Mouse (Mus musculus): ENCODE measurements at regions not wholly inside any gene's neighbourhood (a gene's known extent, or its start where the extent isn't known, plus 50 kb on each side); places are given as distances from the start of the nearest gene placed in this dataset.

DNA sequence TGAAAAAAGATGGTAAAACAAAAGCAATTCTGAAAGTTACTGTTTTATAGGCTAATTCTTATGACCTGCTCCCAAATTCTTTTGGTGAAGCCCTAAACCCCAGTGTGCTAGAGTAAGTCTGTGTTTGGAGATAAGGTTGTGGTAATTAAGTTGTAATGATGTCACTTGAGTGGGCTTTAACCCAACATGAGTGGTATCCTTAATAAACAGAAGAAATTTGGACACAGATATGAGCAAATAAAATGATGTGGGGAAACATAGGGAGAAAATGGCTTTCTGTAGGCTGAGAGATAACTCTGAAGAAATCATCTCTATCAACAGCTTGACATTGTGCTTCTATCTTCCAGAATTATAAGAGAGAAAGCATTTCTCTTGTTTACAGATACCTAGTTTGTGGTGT lies 117.1 kb upstream of the Acsl4 start:
- Histone ChIP-seq H3K4me1 (no peaks in the 10 kb centered on the region), H3K27me3 (0 out of 2 replicates have a peak, but pooled peaks cover 14% of the 10 kb centered on the region), H3K4me3 (replicated peaks) (no peak overlapping the region), H3K36me3 (replicated peaks) (no peaks in the 10 kb centered on the region), H3K4me2 (no peak overlapping the region), H3K27ac (no peak overlapping the region), H3K9me3 (no peaks in the 10 kb centered on the region), H3K9ac (no peak overlapping the region)
- no peak for ATAC-seq (ENCODE audit: low FRiP score)

DNA sequence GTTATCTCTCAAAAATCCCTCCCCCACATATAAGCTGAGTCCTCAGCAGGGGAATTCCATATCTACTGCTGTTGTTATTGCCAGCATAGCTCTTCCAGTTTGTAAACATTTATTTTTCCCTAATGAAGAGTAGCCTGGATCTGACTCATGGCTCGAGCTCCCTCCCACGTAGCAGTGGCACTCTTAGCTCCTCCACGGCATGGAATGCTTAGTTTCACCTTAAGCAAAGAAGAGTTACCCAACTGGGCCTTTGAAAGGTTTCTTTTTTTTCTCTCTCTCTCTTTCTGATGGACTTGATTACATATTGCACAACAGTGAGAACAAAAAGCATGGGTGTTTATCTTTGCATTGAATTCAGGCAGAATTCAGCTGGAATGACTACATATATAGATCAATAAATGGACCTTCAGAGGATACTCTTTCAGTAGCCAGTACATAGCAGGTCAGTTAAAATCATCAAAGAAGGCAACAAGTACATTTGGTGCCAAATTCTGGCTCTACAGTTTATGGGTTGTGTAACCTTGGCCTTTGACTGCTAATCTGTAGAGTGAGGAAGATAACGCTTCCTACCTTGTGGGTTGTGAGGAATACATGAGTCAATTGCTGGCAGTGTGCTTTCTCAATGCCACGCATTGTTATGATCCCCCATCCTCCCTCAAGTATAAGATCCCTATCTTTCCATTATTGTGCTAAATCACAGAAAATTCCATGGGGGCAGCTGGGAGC lies 126.2 kb upstream of the Acsl4 start:
- Histone ChIP-seq H3K4me3 (replicated peaks) (no peak overlapping the region), H3K9me3 (no peaks in the 10 kb centered on the region), H3K27me3 (peaks cover 10% of the 10 kb centered on the region; the same call in 1 of the 2 replicates), H3K36me3 (replicated peaks) (no peaks in the 10 kb centered on the region), H3K27ac (no peak overlapping the region), H3K4me2 (no peak overlapping the region), H3K4me1 (no peaks in the 10 kb centered on the region), H3K9ac (no peak overlapping the region)
- ATAC-seq (ENCODE audit: low FRiP score): no peak
- WGBS: 92% methylated on average over 5 of the region's 5 CpGs

DNA sequence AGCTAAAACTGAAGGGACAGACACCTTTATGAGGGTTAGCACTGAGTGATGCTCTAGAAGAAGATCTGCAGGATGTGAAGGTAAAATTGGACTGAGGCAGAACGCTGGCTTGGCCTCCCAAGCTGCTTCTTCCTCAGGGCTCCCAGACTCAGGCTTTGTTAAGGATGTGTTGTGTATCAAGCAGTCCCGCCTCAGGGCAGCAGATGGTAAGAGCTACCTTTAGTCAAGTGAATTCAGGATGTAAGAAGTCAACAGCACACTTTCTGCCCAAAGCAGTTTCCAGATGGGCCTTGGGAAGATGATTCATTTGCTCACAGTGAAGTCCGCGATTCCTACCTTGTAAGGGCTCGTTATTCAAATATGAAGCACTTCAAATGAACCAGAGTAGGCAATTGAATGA lies 126.9 kb upstream of the Acsl4 start:
- 77% methylated on average over 5 of the region's 5 CpGs for WGBS
- peaks cover 8% of the 10 kb centered on the region; the same call in 1 of the 2 replicates for H3K27me3 ChIP-seq
- H3K4me2 ChIP-seq: no peak overlapping the region
- no peaks in the 10 kb centered on the region for H3K9me3 ChIP-seq
- H3K4me1 ChIP-seq: no peaks in the 10 kb centered on the region
- ATAC-seq (ENCODE audit: low FRiP score): no peak
- H3K36me3 ChIP-seq (replicated peaks): no peaks in the 10 kb centered on the region
- no peak overlapping the region for H3K4me3 ChIP-seq (replicated peaks)
- no peak overlapping the region for H3K9ac ChIP-seq
- H3K27ac ChIP-seq: no peak overlapping the region

- Histone ChIP-seq H3K4me2 (no peak overlapping the region), H3K27ac (no peak overlapping the region), H3K27me3 (0 out of 2 replicates have a peak, but pooled peaks cover 4% of the 10 kb centered on the region), H3K9ac (no peak overlapping the region), H3K36me3 (replicated peaks) (no peaks in the 10 kb centered on the region), H3K4me3 (replicated peaks) (no peak overlapping the region), H3K9me3 (no peaks in the 10 kb centered on the region), H3K4me1 (no peaks in the 10 kb centered on the region)
- 89% methylated on average over 4 of the region's 4 CpGs for WGBS
- ATAC-seq (ENCODE audit: low FRiP score): no peak
Measured at GRCm38 (mm10) chrX:142521063-142521462, 130.7 kb upstream of the Acsl4 start.

DNA sequence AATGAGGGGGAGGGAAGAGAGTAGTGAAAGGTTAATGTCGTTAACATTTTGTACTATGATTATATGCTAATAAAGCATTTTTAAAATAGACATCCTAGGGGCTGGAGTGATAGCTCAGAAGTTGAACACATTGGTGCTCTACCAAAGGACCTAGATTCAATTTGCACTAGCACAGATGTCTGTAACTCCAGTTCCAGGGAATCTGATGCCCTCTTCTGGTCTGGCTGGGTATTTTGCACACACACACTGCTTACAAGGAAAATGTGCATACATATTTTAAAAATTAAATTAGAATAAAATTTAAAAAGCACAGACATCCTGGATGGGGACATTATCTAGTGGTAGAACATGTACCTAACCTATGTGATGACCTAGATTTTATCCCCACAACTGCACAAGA lies 136.6 kb upstream of the Acsl4 start:
- Histone ChIP-seq H3K4me2 (no peak overlapping the region), H3K36me3 (replicated peaks) (no peaks in the 10 kb centered on the region), H3K27me3 (no peaks in the 10 kb centered on the region), H3K9me3 (no peaks in the 10 kb centered on the region), H3K27ac (no peak overlapping the region), H3K4me1 (no peaks in the 10 kb centered on the region), H3K4me3 (replicated peaks) (no peak overlapping the region), H3K9ac (no peak overlapping the region)
- no peak for ATAC-seq (ENCODE audit: low FRiP score)
- 17% methylated on average over 1 of the region's 1 CpGs for WGBS

DNA sequence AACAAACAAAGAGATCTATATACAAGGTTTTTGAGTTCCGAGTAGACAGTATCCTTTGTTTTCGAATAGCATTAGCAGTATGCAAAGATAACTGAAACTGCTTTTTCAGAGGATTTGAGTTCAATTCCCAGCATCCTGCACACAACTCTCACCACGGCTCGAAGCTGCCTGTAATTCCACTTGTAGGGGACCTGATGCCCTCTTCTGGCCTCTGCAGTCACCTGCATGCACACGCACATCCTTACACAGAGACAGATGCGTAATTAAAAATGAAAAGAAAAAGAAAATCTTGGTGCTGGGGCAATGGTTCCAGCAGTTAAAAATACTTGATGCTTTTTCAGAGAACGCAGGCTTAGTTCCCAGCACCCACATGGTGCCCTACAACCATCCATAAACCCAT lies 139.6 kb upstream of the Acsl4 start:
- no peaks in the 10 kb centered on the region for H3K4me1 ChIP-seq
- H3K9me3 ChIP-seq: no peaks in the 10 kb centered on the region
- no peak overlapping the region for H3K4me3 ChIP-seq (replicated peaks)
- H3K4me2 ChIP-seq: no peak overlapping the region
- no peak for ATAC-seq (ENCODE audit: low FRiP score)
- H3K36me3 ChIP-seq (replicated peaks): no peaks in the 10 kb centered on the region
- H3K27ac ChIP-seq: no peak overlapping the region
- H3K9ac ChIP-seq: no peak overlapping the region
- WGBS: 47% methylated on average over 7 of the region's 7 CpGs
- peaks cover 7% of the 10 kb centered on the region; the same call in 1 of the 2 replicates for H3K27me3 ChIP-seq

GRCm38 (mm10) chrX:142534780-142535179 lies 144.4 kb upstream of the Acsl4 start:
- no peak overlapping the region for H3K4me3 ChIP-seq (replicated peaks)
- no peaks in the 10 kb centered on the region for H3K4me1 ChIP-seq
- no peaks in the 10 kb centered on the region for H3K36me3 ChIP-seq (replicated peaks)
- no peak overlapping the region for H3K4me2 ChIP-seq
- no peak for ATAC-seq (ENCODE audit: low FRiP score)
- H3K27me3 ChIP-seq: peaks cover 11% of the 10 kb centered on the region; the same call in 1 of the 2 replicates
- no peaks in the 10 kb centered on the region for H3K9me3 ChIP-seq
- 40% methylated on average over 8 of the region's 8 CpGs for WGBS
- H3K9ac ChIP-seq: no peak overlapping the region
- no peak overlapping the region for H3K27ac ChIP-seq

DNA sequence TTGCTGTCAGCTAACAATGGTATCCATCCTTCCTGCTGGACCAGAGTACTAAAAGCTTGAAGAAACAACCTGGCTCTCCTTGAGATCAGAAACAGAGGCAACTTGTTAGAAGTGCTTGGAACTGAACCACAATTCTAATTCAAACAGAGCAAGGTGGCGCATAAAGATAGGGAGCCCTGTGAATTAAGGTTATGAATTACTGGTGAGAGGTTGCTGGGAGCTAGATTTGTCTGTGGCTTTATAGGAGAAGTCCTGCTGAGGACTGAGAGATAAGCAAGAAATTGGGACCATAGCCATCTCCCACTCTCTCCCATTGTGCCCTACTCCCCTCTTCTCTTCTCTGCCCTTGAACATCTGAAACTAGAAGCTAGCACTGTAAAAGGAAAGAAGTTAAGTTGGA lies 145.2 kb upstream of the Acsl4 start:
- Histone ChIP-seq H3K9me3 (no peaks in the 10 kb centered on the region), H3K27ac (no peak overlapping the region), H3K36me3 (replicated peaks) (no peaks in the 10 kb centered on the region), H3K27me3 (peaks cover 11% of the 10 kb centered on the region; the same call in 1 of the 2 replicates), H3K4me1 (no peaks in the 10 kb centered on the region), H3K4me3 (replicated peaks) (no peak overlapping the region), H3K4me2 (no peak overlapping the region), H3K9ac (no peak overlapping the region)
- no peak for ATAC-seq (ENCODE audit: low FRiP score)
- 100% methylated on average over 1 of the region's 1 CpGs for WGBS

- H3K4me1 ChIP-seq: no peaks in the 10 kb centered on the region
- H3K4me3 ChIP-seq (replicated peaks): no peak overlapping the region
- H3K36me3 ChIP-seq (replicated peaks): no peaks in the 10 kb centered on the region
- no peak overlapping the region for H3K27ac ChIP-seq
- H3K9me3 ChIP-seq: no peaks in the 10 kb centered on the region
- peaks cover 11% of the 10 kb centered on the region; the same call in 1 of the 2 replicates for H3K27me3 ChIP-seq
- H3K4me2 ChIP-seq: no peak overlapping the region
- ATAC-seq (ENCODE audit: low FRiP score): no peak
- no peak overlapping the region for H3K9ac ChIP-seq
- 84% methylated on average over 2 of the region's 2 CpGs for WGBS
Measured at GRCm38 (mm10) chrX:142535954-142536353, 145.3 kb upstream of the Tmem164 start.

- Histone ChIP-seq H3K4me3 (replicated peaks) (no peak overlapping the region), H3K27me3 (peaks cover 14% of the 10 kb centered on the region; the same call in 1 of the 2 replicates), H3K4me2 (no peak overlapping the region), H3K9me3 (no peaks in the 10 kb centered on the region), H3K9ac (no peak overlapping the region), H3K4me1 (no peaks in the 10 kb centered on the region), H3K36me3 (replicated peaks) (no peaks in the 10 kb centered on the region), H3K27ac (no peak overlapping the region)
- no peak for ATAC-seq (ENCODE audit: low FRiP score)
- 91% methylated on average over 5 of the region's 5 CpGs for WGBS
Measured at GRCm38 (mm10) chrX:142537259-142537963, 143.8 kb upstream of the Tmem164 start.

DNA sequence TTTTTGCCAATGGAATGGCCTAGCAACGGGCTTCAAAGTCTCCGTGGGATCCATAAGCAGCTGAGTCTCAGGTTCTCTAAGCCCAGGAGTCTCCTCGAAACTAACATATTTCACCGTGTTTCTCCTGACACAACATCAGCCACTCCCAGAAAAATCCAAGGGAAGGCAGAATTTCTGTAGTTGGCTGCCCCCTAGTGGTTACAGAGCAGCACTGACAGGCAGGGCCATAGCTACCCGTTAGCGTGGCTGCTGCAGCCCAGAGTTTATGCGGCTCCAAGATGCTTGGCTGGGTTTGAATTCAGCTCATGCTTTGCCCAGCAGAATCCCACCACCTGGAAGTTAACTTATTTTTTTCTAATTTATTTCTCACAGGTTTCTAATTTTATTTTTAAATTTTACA lies 140.9 kb upstream of the Tmem164 start:
- Histone ChIP-seq H3K27me3 (peaks cover 15% of the 10 kb centered on the region), H3K9ac (no peak overlapping the region), H3K27ac (no peak overlapping the region), H3K4me2 (no peak overlapping the region), H3K9me3 (no peaks in the 10 kb centered on the region), H3K36me3 (replicated peaks) (no peaks in the 10 kb centered on the region), H3K4me3 (replicated peaks) (no peak overlapping the region), H3K4me1 (no peaks in the 10 kb centered on the region)
- WGBS: 16% methylated on average over 7 of the region's 7 CpGs
- ATAC-seq (ENCODE audit: low FRiP score): 0 out of 2 replicates have a peak, but pooled peaks have one; percentile 68

GRCm38 (mm10) chrX:142552196-142552595 lies 129.0 kb upstream of the Tmem164 start:
- no peaks in the 10 kb centered on the region for H3K36me3 ChIP-seq (replicated peaks)

DNA sequence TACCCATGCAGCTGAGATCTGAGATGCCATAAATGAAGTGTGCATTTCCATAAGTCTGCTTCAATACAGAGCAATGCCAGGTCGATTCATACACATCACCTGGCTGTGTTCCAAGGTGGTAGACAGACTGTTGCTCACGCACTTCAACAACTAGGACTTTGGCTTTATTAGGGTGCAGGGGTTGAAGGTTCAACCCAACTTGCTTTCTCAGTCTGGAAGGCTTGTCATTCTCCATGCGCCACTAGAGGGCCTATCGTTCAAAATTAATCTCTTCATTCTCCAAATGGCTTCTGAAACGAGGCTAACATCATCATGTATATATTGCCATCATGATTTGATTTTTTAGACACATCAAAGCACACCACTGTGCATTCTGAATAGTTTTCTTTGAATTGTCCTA lies 127.0 kb upstream of the Tmem164 start:
- no peak for ATAC-seq (ENCODE audit: low FRiP score)
- H3K36me3 ChIP-seq (replicated peaks): no peaks in the 10 kb centered on the region
- H3K27me3 ChIP-seq: peaks cover 13% of the 10 kb centered on the region; the same call in 1 of the 2 replicates

More at GRCm38 (mm10) chrX:142552196-142552595, 129.0 kb upstream of the Tmem164 start:
- H3K4me2 ChIP-seq: no peak overlapping the region
- H3K27ac ChIP-seq: no peak overlapping the region
- no peak overlapping the region for H3K4me3 ChIP-seq (replicated peaks)
- no peaks in the 10 kb centered on the region for H3K9me3 ChIP-seq
- peaks cover 13% of the 10 kb centered on the region; the same call in 1 of the 2 replicates for H3K27me3 ChIP-seq
- H3K9ac ChIP-seq: no peak overlapping the region
- no peak for ATAC-seq (ENCODE audit: low FRiP score)
- no peaks in the 10 kb centered on the region for H3K4me1 ChIP-seq
- WGBS: 76% methylated on average over 4 of the region's 4 CpGs

More for the DNA sequence above, 127.0 kb upstream of the Tmem164 start:
- no peak overlapping the region for H3K27ac ChIP-seq
- H3K4me2 ChIP-seq: no peak overlapping the region
- no peak overlapping the region for H3K9ac ChIP-seq
- WGBS: 21% methylated on average over 5 of the region's 5 CpGs
- H3K4me1 ChIP-seq: no peaks in the 10 kb centered on the region
- H3K4me3 ChIP-seq (replicated peaks): no peak overlapping the region
- no peaks in the 10 kb centered on the region for H3K9me3 ChIP-seq

Measured in forebrain, embryonic 12.5 days (tissue).